Mouse (Mus musculus): ENCODE results near the gene Pitx2. TPM values are rescaled to one million over a fixed set of nuclear protein-coding genes. Genes with fewer than 3 reads are reported as not detected.

The Pitx2 gene
- polyA plus RNA-seq, 1 experiment: not detected

DNA sequence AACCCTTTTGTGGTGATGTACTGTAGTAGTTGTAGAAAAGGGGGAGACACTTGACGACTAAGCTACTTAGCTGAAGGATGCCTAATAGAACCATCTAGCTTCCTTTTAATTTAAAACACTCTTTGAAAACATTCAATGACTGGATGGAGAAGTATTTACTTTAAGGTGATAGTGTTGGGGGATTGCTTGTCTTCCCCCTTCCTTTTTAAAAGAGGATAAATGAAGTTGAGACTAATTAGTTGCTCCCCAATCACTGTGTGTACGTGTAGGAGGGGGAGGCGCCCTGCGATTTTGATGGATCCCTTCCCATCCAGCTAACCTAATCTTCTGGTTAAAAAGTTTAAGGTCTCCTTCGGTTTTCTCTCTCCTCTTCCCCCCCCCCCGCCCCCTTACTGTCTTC is 23.7 kb downstream of the Pitx2 start:
- no peaks in the 10 kb centered on the region for H3K4me1 ChIP-seq (ENCODE audit: control insufficient read depth, insufficient read depth, low read length)
- H3K4me3 ChIP-seq (replicated peaks; ENCODE audit: control insufficient read depth, low read depth, low read length): no peak overlapping the region
- no peak overlapping the region for H3K27ac ChIP-seq (ENCODE audit: control insufficient read depth, insufficient read depth, low read depth, low read length, poor library complexity)
- TF ChIP-seq CTCF (IDR thresholded peaks at IDR 0.05; ENCODE audit: control insufficient read depth, insufficient read depth, low read length): no peak
- TF ChIP-seq POLR2A (IDR thresholded peaks at IDR 0.05; ENCODE audit: borderline replicate concordance, control insufficient read depth, low read depth, low read length): no peak
- WGBS: 6% methylated on average over 6 of the region's 6 CpGs

DNA sequence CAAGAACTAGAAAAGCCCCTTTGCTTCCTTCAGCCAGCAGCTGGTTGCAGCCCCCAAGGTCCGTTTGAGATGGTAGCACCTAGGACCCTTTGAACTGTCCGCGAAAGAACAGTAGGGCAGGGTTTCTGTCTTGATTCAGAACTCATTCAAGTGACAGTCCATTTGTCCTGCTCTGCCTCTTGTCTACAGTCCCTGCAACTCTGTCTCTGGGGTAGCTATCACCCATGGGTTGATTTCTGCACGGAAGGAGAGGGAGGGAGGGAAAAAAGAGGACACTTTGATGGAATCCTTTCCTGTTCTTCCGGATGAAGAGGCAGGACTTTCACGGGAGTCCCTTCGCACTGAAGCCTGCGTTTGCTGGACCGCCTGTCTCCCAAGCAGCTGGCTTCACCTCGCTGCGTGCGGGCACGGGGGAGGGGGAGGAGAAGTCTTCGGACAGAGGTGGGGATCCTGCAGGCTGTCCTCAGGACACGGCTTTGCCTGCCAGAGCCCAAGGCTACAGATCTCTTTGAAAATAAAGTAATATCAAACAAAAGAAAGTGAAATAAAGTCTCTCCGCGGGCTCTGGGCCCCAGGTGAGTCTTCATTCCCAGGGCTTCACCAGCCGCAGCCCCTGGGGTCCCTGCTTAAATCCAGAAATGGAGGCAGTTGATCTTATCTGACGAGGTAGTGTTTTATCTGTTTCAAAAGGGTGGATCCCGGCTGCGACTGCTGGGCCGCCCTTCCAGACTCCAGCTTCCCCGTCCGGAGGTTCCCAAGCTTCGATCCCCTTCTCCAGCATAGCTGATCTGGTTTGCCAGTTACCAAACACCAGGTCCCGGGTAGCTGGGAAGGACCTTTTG is 24.5 kb downstream of the Pitx2 start:
- Histone ChIP-seq H3K27ac (ENCODE audit: control insufficient read depth, insufficient read depth, low read depth, low read length, poor library complexity) (no peak overlapping the region), H3K4me1 (ENCODE audit: control insufficient read depth, insufficient read depth, low read length) (no peaks in the 10 kb centered on the region), H3K4me3 (replicated peaks; ENCODE audit: control insufficient read depth, low read depth, low read length) (no peak overlapping the region)
- WGBS: 5% methylated on average over 26 of the region's 26 CpGs
- TF ChIP-seq CTCF (IDR thresholded peaks at IDR 0.05; ENCODE audit: control insufficient read depth, insufficient read depth, low read length) (no peak), POLR2A (IDR thresholded peaks at IDR 0.05; ENCODE audit: borderline replicate concordance, control insufficient read depth, low read depth, low read length) (no peak)

DNA sequence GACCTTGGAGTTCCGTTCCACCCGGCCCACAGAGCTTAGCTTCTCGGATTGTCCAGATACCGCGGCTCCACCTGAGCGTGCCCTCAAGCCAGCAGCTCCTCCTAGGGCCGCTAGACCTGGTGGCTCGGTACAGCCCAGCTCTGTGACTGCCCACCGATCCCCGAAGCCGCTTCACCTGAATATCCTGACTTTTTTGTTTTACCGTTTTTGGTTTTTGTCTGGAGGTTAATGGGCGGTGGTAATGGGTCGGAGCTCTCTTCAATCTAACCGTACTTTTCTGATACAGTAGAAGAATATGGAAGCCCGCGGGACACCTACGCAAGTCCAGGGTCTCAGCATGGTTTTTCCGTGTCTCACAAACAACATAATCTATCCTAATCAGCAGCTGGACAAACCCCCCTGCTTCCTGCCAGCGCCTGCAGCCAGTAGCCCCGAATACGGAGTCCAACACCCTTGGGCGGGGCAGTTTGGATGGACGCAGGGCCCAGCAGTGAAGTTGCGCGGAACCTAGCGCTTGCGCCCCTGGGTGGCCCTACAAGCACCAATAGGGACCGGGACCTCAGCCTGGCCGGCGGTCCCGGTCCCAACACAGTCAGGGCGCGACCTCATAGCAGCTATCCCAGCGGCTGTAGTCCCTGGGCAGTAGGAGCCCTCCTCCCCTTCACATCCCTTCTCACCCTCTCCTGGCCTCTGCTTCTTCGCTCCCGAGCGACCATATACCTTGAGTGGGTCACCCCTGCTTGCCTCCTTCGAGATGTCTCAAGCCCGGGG is 25.3 kb downstream of the Pitx2 start:
- no peaks in the 10 kb centered on the region for H3K4me1 ChIP-seq (ENCODE audit: control insufficient read depth, insufficient read depth, low read length)
- no peak overlapping the region for H3K4me3 ChIP-seq (replicated peaks; ENCODE audit: control insufficient read depth, low read depth, low read length)
- WGBS: 4% methylated on average over 40 of the region's 40 CpGs
- no peak overlapping the region for H3K27ac ChIP-seq (ENCODE audit: control insufficient read depth, insufficient read depth, low read depth, low read length, poor library complexity)
- TF ChIP-seq CTCF (IDR thresholded peaks at IDR 0.05; ENCODE audit: control insufficient read depth, insufficient read depth, low read length) (no peak), POLR2A (IDR thresholded peaks at IDR 0.05; ENCODE audit: borderline replicate concordance, control insufficient read depth, low read depth, low read length) (no peak)

DNA sequence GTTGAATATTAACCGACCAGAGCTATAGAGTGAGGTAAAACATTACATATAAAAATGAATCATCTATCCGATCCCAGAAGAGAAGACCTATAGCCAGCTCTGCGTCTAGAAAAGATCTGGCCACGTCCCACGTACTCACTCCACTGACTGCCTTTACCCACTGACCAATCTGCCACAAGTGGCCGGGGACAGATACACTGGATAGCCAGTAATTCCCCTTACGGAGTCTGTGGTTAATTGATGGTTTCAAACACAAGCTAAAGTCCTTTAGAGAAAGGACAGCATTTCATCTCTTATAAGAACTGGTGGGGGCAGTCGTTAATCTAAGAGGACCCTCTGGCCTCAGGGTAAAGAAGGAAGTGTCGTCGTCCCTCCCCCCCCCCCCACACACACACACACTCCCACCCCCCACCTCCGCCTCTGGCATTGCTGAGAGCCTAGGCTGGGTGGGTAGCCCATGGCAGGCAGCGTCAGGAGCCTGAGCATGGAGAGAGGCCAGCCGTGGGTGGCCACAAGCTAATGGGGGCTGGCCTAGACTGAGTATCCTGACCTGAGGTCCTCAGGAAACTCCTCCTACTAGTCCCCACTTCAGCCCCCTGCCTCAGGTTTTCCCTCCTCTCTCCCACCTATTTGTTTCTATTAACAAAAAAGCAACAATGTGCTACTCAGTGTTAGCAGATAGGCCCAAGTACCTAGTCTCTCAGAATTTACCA is 26.1 kb downstream of the Pitx2 start:
- no peak overlapping the region for H3K27ac ChIP-seq (ENCODE audit: control insufficient read depth, insufficient read depth, low read depth, low read length, poor library complexity)
- no peaks in the 10 kb centered on the region; the same call in 1 of the 2 replicates for H3K4me1 ChIP-seq (ENCODE audit: control insufficient read depth, insufficient read depth, low read length)
- no peak overlapping the region for H3K4me3 ChIP-seq (replicated peaks; ENCODE audit: control insufficient read depth, low read depth, low read length)
- WGBS: 7% methylated on average over 13 of the region's 13 CpGs
- TF ChIP-seq POLR2A (IDR thresholded peaks at IDR 0.05; ENCODE audit: borderline replicate concordance, control insufficient read depth, low read depth, low read length) (no peak), CTCF (IDR thresholded peaks at IDR 0.05; ENCODE audit: control insufficient read depth, insufficient read depth, low read length) (no peak)

DNA sequence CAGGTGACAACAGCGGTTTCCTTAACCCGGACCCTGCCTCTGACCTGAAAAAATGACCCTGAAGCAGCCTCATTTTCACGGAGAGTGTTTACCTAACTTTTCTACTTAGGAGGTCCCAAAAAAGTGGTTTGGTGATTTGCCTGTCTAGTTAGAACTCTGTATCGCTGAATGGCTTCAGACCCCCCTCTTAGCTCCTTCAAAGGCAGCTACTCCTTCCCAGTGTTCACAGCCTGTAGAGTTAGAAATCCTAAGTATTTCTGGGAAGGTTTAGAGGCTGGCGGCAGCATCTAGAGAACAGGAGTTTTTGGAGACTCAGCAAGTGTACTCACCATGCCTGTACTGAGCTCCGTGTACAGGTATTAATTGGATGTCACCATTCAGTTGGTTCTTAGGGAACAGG is 27.0 kb downstream of the Pitx2 start:
- TF ChIP-seq CTCF (IDR thresholded peaks at IDR 0.05; ENCODE audit: control insufficient read depth, insufficient read depth, low read length) (no peak), POLR2A (IDR thresholded peaks at IDR 0.05; ENCODE audit: borderline replicate concordance, control insufficient read depth, low read depth, low read length) (no peak)
- Histone ChIP-seq H3K4me3 (replicated peaks; ENCODE audit: control insufficient read depth, low read depth, low read length) (no peak overlapping the region), H3K4me1 (ENCODE audit: control insufficient read depth, insufficient read depth, low read length) (no peaks in the 10 kb centered on the region; the same call in 1 of the 2 replicates), H3K27ac (ENCODE audit: control insufficient read depth, insufficient read depth, low read depth, low read length, poor library complexity) (no peak overlapping the region)
- 14% methylated on average over 6 of the region's 6 CpGs for WGBS

DNA sequence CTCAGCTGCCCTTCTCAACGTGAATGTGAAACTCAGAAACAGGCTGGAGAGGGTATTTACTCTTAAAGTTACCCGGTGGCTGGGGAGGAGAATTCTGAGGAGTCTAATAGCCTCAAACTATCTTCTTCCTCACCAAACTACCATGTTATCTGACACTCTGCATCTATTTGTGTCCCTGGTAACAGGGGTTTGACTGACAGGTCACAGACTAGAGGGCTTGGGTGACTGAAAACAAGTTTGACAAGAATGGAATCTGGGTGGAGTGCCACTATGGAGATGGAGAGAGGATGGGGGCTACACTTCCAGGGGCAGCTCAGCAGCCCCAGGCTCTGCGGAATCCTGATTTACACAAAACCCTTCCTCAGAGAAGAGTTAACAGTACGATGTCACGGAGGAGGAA is 27.7 kb downstream of the Pitx2 start:
- WGBS: 28% methylated on average over 5 of the region's 5 CpGs
- no peaks in the 10 kb centered on the region; the same call in 1 of the 2 replicates for H3K4me1 ChIP-seq (ENCODE audit: control insufficient read depth, insufficient read depth, low read length)
- no peak overlapping the region for H3K27ac ChIP-seq (ENCODE audit: control insufficient read depth, insufficient read depth, low read depth, low read length, poor library complexity)
- no peak for TF ChIP-seq POLR2A (IDR thresholded peaks at IDR 0.05; ENCODE audit: borderline replicate concordance, control insufficient read depth, low read depth, low read length)
- TF ChIP-seq CTCF (IDR thresholded peaks at IDR 0.05; ENCODE audit: control insufficient read depth, insufficient read depth, low read length): no peak
- no peak overlapping the region for H3K4me3 ChIP-seq (replicated peaks; ENCODE audit: control insufficient read depth, low read depth, low read length)

DNA sequence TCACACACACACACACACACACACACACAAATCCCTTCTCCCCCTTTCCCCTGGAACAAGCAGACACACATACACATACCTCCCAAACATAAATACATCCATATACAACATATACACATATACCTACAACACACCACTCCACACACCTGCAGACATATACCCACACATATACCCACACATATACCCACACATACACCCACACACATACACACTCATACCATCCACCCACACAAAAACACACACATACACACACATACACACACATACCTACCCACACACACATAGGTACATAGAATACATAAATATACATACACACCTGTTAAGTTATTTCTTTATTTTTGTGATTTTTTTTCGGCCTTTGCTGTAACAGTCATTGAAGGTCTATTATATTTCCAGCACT is 38.3 kb downstream of the Pitx2 start:
- TF ChIP-seq POLR2A (IDR thresholded peaks at IDR 0.05; ENCODE audit: borderline replicate concordance, control insufficient read depth, low read depth, low read length) (no peak), CTCF (IDR thresholded peaks at IDR 0.05; ENCODE audit: control insufficient read depth, insufficient read depth, low read length) (no peak)
- Histone ChIP-seq H3K27ac (ENCODE audit: control insufficient read depth, insufficient read depth, low read depth, low read length, poor library complexity) (no peak overlapping the region), H3K4me1 (ENCODE audit: control insufficient read depth, insufficient read depth, low read length) (no peaks in the 10 kb centered on the region), H3K4me3 (replicated peaks; ENCODE audit: control insufficient read depth, low read depth, low read length) (no peak overlapping the region)
- 73% methylated on average over 1 of the region's 1 CpGs for WGBS

Data from bone marrow, adult 2 months (tissue).